Mouse (Mus musculus) WW6 (cell line): ENCODE results near the gene Klrb1b.
"Not testable (repeated sequence)": the region's sequence is repeated elsewhere in the genome, so short reads cannot be mapped to it uniquely, and the experiment has no call there.

ENCODE experiments used
- DNase-seq: peaks from one replicate; pipeline ENCODE4 v3.0.0-alpha.2; 2013; ENCODE audit warnings: low read depth, low spot score

Klrb1b gene

GRCm38 (mm10) chr6:128841327-128842089 is 15.4 kb upstream of the Klrb1b start:
- no peak for DNase-seq

GRCm38 (mm10) chr6:128840669-128841068 is 14.5 kb upstream of the Klrb1b start:
- not testable (repeated sequence) for DNase-seq

- DNase-seq, result no peak
Observed at GRCm38 (mm10) chr6:128839921-128840320, 13.8 kb upstream of the Klrb1b start.

- peak; percentile 97 for DNase-seq
Observed at GRCm38 (mm10) chr6:128839266-128839771, 13.2 kb upstream of the Klrb1b start.

GRCm38 (mm10) chr6:128838342-128839265 is 12.5 kb upstream of the Klrb1b start:
- DNase-seq, result peak; percentile 83

GRCm38 (mm10) chr6:128837454-128838341 is 11.6 kb upstream of the Klrb1b start:
- no peak for DNase-seq

GRCm38 (mm10) chr6:128836955-128837334 is 10.8 kb upstream of the Klrb1b start:
- no peak for DNase-seq

- no peak for DNase-seq
Observed at GRCm38 (mm10) chr6:128836191-128836954, 10.2 kb upstream of the Klrb1b start.

- DNase-seq, result no peak
Observed at GRCm38 (mm10) chr6:128835571-128835970, 9.4 kb upstream of the Klrb1b start.

GRCm38 (mm10) chr6:128833046-128833445 is 6.9 kb upstream of the Klrb1b start:
- DNase-seq, result no peak

- no peak for DNase-seq
Observed at GRCm38 (mm10) chr6:128829837-128830236, 3.7 kb upstream of the Klrb1b start.

GRCm38 (mm10) chr6:128826781-128827180 is 650 bp upstream of the Klrb1b start:
- no peak for DNase-seq

GRCm38 (mm10) chr6:128818083-128818802 is 7.9 kb downstream of the Klrb1b start:
- no peak for DNase-seq

- DNase-seq, result no peak
Observed at GRCm38 (mm10) chr6:128808532-128808931, 17.6 kb downstream of the Klrb1b start.

GRCm38 (mm10) chr6:128807021-128807420 is 19.1 kb downstream of the Klrb1b start:
- no peak for DNase-seq

GRCm38 (mm10) chr6:128804823-128805640 is 21.1 kb downstream of the Klrb1b start:
- DNase-seq, result not testable (repeated sequence)

GRCm38 (mm10) chr6:128802999-128803857 is 22.9 kb downstream of the Klrb1b start:
- peak; percentile 99 for DNase-seq

GRCm38 (mm10) chr6:128802557-128802956 is 23.6 kb downstream of the Klrb1b start:
- DNase-seq, result no peak
